Mouse (Mus musculus): ENCODE data around the gene Ajm1. TPM values are rescaled to one million over a fixed set of nuclear protein-coding genes. Genes with fewer than 3 reads are reported as not detected.

Gene Ajm1
- polyA plus RNA-seq, 1 experiment, result 7.0 TPM

- peak; percentile 79 for DNase-seq
- Histone ChIP-seq H3K4me1 (replicated peaks; ENCODE audit: control insufficient read depth, insufficient read depth, low read length) (peaks cover 59% of the 10 kb centered on the region), H3K27ac (ENCODE audit: control insufficient read depth, insufficient read depth, low read length) (peak overlapping the region; percentile 98), H3K4me3 (ENCODE audit: control insufficient read depth, insufficient read depth, low read length) (peak overlapping the region; percentile 17), H3K36me3 (ENCODE audit: control insufficient read depth, insufficient read depth, low read length) (no peaks in the 10 kb centered on the region), H3K27me3 (ENCODE audit: control insufficient read depth, insufficient read depth, low read length) (no peaks in the 10 kb centered on the region)
- WGBS, result 9% methylated on average over 9 of the region's 9 CpGs
- TF ChIP-seq POLR2A (IDR thresholded peaks at IDR 0.05; ENCODE audit: control insufficient read depth, extremely low read depth, insufficient read depth, low read length, poor library complexity) (no peak), CTCF (IDR thresholded peaks at IDR 0.05; ENCODE audit: borderline replicate concordance, control insufficient read depth, extremely low read depth, insufficient read depth, low read length, poor library complexity) (no peak)
These were observed 32.3 kb downstream of the Ajm1 start for GRCm38 (mm10) chr2:25549021-25549991.

GRCm38 (mm10) chr2:25546811-25547491 is 34.6 kb downstream of the Ajm1 start, which contains the start of gene Traf2:
Traf2 (minus strand) TSS chr2:25546940.
- peaks cover 64% of the 10 kb centered on the region for H3K4me1 ChIP-seq (replicated peaks; ENCODE audit: control insufficient read depth, insufficient read depth, low read length)
- WGBS, result under 1% methylated on average over 48 of the region's 48 CpGs
- H3K4me3 ChIP-seq (ENCODE audit: control insufficient read depth, insufficient read depth, low read length), result peak within 1 kb of the TSS; percentile 68
- no peaks in the 10 kb centered on the region for H3K36me3 ChIP-seq (ENCODE audit: control insufficient read depth, insufficient read depth, low read length)
- peak; percentile 99 for DNase-seq
- H3K27me3 ChIP-seq (ENCODE audit: control insufficient read depth, insufficient read depth, low read length), result no peaks in the 10 kb centered on the region
- H3K27ac ChIP-seq (ENCODE audit: control insufficient read depth, insufficient read depth, low read length), result peak within 1 kb of the TSS; percentile 68
- TF ChIP-seq CTCF (IDR thresholded peaks at IDR 0.05; ENCODE audit: borderline replicate concordance, control insufficient read depth, extremely low read depth, insufficient read depth, low read length, poor library complexity) (0 out of 2 replicates have a peak, but pooled peaks have one; percentile 63), POLR2A (IDR thresholded peaks at IDR 0.05; ENCODE audit: control insufficient read depth, extremely low read depth, insufficient read depth, low read length, poor library complexity) (peak; percentile 73)

DNA sequence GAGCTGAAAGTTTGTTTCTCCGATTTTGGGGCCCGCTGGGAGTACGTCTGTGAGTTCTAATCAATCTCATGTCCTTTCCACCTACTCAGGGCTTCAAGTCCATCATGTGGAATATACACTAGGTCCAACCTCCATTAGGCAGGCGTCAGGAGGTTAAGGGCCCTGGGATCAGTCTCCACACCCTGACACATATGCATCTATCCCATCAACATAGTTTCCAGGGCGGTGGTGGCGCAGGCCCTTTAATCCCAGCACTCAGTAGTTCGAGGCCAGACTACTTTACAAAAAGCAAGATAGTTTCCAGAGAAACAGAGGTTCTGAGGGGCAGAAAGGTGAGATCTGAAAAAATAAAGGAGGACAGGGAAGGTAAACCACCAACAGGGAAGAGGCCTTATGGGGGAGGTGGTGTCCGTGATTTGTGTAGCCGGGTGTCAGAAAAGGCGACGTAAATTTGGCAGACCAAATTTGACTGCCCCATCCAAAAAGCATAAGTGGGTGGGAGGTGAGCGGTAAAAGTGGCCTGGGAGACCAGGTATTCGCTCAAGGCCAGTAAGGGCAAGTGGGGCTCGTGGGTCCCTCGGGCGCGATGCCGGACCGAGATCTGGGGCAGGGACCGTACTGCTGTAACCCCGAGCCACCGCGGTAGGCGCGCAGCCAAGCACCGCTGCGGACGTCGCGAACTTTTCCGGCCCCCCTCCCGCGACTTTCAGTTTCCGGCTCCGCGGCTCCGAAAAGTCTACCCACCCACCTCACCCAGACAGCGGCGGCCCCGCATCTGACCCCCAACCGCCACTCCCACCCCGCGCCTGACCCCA is 35.4 kb downstream of the Ajm1 start:
- no peaks in the 10 kb centered on the region for H3K36me3 ChIP-seq (ENCODE audit: control insufficient read depth, insufficient read depth, low read length)
- no peak for TF ChIP-seq CTCF (IDR thresholded peaks at IDR 0.05; ENCODE audit: borderline replicate concordance, control insufficient read depth, extremely low read depth, insufficient read depth, low read length, poor library complexity)
- no peak for TF ChIP-seq POLR2A (IDR thresholded peaks at IDR 0.05; ENCODE audit: control insufficient read depth, extremely low read depth, insufficient read depth, low read length, poor library complexity)
- peaks cover 59% of the 10 kb centered on the region for H3K4me1 ChIP-seq (replicated peaks; ENCODE audit: control insufficient read depth, insufficient read depth, low read length)
- no peaks in the 10 kb centered on the region for H3K27me3 ChIP-seq (ENCODE audit: control insufficient read depth, insufficient read depth, low read length)
- WGBS, result 8% methylated on average over 43 of the region's 43 CpGs
- peak; percentile 27 for DNase-seq
- H3K4me3 ChIP-seq (ENCODE audit: control insufficient read depth, insufficient read depth, low read length), result peak overlapping the region; percentile 68
- H3K27ac ChIP-seq (ENCODE audit: control insufficient read depth, insufficient read depth, low read length), result peak overlapping the region; percentile 68

- 90% methylated on average over 10 of the region's 10 CpGs for WGBS
- Histone ChIP-seq H3K27me3 (ENCODE audit: control insufficient read depth, insufficient read depth, low read length) (no peaks in the 10 kb centered on the region), H3K27ac (ENCODE audit: control insufficient read depth, insufficient read depth, low read length) (no peak overlapping the region), H3K4me3 (ENCODE audit: control insufficient read depth, insufficient read depth, low read length) (no peak overlapping the region), H3K4me1 (replicated peaks; ENCODE audit: control insufficient read depth, insufficient read depth, low read length) (peaks cover 33% of the 10 kb centered on the region), H3K36me3 (ENCODE audit: control insufficient read depth, insufficient read depth, low read length) (peaks cover 20% of the 10 kb centered on the region)
- TF ChIP-seq CTCF (IDR thresholded peaks at IDR 0.05; ENCODE audit: borderline replicate concordance, control insufficient read depth, extremely low read depth, insufficient read depth, low read length, poor library complexity) (no peak), POLR2A (IDR thresholded peaks at IDR 0.05; ENCODE audit: control insufficient read depth, extremely low read depth, insufficient read depth, low read length, poor library complexity) (no peak)
- no peak for DNase-seq
These were observed 39.8 kb downstream of the Ajm1 start for GRCm38 (mm10) chr2:25541644-25542367.

DNA sequence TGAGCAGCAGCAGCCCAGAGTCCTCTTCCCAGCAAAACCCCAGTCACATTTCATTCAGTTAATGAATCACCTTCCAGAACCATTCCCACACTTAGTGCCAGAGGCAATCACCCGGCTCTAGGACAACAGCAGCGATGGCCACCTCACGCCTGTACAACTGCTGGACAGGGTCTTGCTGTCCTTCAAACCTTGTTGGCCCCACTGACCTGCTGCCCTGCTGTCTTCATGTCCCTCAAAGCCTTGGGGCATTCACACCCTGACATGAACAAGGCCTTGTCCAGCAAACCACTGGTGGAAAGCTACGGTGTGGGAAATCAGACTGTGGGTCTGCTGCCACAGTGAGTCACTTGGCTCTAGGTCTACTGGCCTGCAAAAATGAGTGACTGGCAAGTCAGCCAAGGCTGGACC is 41.0 kb downstream of the Ajm1 start:
- DNase-seq, result no peak
- WGBS, result 91% methylated on average over 4 of the region's 4 CpGs
- H3K4me3 ChIP-seq (ENCODE audit: control insufficient read depth, insufficient read depth, low read length), result no peak overlapping the region
- TF ChIP-seq CTCF (IDR thresholded peaks at IDR 0.05; ENCODE audit: borderline replicate concordance, control insufficient read depth, extremely low read depth, insufficient read depth, low read length, poor library complexity), result no peak
- TF ChIP-seq POLR2A (IDR thresholded peaks at IDR 0.05; ENCODE audit: control insufficient read depth, extremely low read depth, insufficient read depth, low read length, poor library complexity), result no peak
- no peaks in the 10 kb centered on the region for H3K27me3 ChIP-seq (ENCODE audit: control insufficient read depth, insufficient read depth, low read length)
- H3K4me1 ChIP-seq (replicated peaks; ENCODE audit: control insufficient read depth, insufficient read depth, low read length), result peaks cover 27% of the 10 kb centered on the region
- H3K27ac ChIP-seq (ENCODE audit: control insufficient read depth, insufficient read depth, low read length), result no peak overlapping the region
- peaks cover 33% of the 10 kb centered on the region for H3K36me3 ChIP-seq (ENCODE audit: control insufficient read depth, insufficient read depth, low read length)
